Mouse (Mus musculus) brown adipose tissue, adult 24 weeks (tissue): ENCODE measurements around the gene Slc22a12. TPM values are rescaled to one million over a fixed set of nuclear protein-coding genes. Genes with fewer than 3 reads are reported as not detected.

Experiments
- H3K27ac ChIP-seq: fragments of 200-500 bp; replicated peaks from 2 replicates; pipeline ENCODE4 v1.5.1; 2012; ENCODE audit warnings: low read depth, mild to moderate bottlenecking, low read length
- H3K4me1 ChIP-seq: fragments of 200-500 bp; 2 replicates; pipeline ENCODE4 v1.6.1; 2012; ENCODE audit warnings: low read length, mixed read lengths; ENCODE audit not compliant: control insufficient read depth, insufficient read depth, insufficient read length
- H3K4me3 ChIP-seq: fragments of 200-500 bp; 2 replicates; pipeline ENCODE4 v1.5.1; 2012; ENCODE audit warnings: low read depth, mild to moderate bottlenecking, low read length, moderate library complexity; ENCODE audit not compliant: insufficient read depth
- polyA plus RNA-seq: library from polyadenylated mRNA; stranded (reverse); fragments of >200 nt; gene quantifications from 2 replicates; pipeline ENCODE4 v1.2.4, GENCODE M21; 2012; ENCODE audit not compliant: missing spikeins, insufficient read depth, insufficient read length

The Slc22a12 gene
- polyA plus RNA-seq, 1 experiment, result not detected

DNA sequence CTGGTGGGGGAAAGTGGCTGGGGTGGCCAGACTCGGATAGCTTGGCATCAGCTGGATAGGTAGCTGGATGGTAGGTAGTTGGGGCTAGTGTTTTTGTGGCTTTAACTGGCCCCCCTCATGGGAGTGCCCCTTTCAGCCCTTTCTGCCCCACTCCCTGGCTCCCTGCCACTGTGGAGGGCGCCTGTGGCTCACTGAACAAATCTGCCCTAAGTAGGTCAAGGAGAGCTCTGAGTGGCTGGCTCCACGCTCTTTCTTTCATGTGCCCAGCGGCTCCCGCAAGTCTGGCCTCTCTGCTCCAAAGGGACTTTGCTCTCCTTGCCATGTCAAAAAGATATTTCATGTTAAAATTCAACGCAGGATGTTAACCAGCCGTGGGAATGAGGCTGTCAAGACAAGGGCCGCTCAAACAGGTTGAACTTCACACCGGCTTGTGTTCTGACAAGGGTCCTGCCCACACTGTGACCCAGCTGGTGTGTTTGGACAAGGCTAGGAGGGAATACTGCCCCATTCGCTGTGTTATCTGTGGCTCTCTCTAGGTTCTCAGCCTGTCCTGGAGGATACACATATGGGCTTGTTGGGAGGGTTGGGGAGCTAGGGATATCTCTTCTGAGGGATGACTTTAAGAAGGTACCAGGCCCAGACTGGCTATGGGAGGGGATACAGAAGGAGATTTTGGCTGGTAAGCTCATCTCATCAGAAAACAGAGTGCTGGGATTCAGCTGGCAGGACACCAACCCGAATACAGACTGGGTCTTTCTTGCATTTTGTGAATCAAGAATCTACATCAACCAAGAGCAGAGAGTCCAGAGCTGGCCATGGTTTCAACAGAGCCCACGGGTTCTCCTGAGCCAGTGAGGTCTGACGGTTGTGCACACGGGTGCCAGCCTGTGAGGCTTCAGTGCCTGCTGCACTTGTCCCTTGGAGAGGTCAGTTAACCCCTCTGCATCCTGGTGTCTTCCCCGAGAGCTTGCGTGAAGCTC is 5.9 kb upstream of the Slc22a12 start:
- H3K4me1 ChIP-seq, result peaks cover 14% of the 10 kb centered on the region
- H3K4me3 ChIP-seq, result no peak overlapping the region
- no peak overlapping the region for H3K27ac ChIP-seq

DNA sequence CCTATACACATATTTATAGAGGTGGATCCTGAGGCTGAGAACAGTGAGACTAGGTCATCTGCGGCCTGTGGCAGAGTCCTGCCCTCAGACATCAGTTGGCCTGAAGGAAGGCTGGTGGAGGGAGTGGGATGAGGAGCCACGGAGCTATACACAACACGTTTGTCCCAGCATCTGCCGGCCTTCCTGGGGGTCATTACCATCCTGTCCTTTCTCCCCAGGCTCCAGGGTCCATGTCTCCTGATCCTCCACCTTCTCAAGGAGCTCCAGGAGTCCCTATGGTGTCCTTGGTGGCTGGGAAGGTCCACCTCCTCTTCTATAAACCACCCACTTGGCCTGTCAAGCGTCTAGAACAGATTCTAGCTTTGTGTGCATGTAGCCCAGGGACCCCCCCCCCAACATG is 5.0 kb upstream of the Slc22a12 start:
- no peak overlapping the region for H3K27ac ChIP-seq

DNA sequence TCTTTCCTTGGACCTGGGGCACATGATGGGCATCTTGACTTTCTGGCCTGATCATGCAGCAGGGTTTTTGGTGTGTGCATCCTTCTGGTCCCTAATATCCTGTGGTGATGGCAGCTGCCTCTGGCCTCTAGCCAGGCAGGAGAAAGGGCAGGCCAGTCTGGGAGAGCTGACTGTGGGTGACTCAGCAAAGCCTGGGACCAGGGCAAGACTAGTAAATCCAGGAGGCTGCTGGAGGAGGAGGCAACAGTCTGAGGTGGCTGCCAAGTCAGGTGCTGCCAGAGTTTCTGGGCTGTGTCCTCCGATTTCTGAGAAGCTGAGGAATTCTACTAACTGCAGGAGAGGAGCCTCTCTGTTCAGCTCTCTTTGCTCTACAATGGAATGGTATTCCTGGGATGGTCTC is 3.3 kb upstream of the Slc22a12 start:
- peak overlapping the region; percentile 27 for H3K27ac ChIP-seq

More for the DNA sequence above, 5.0 kb upstream of the Slc22a12 start:
- Histone ChIP-seq H3K4me3 (no peak overlapping the region), H3K4me1 (peaks cover 14% of the 10 kb centered on the region)

DNA sequence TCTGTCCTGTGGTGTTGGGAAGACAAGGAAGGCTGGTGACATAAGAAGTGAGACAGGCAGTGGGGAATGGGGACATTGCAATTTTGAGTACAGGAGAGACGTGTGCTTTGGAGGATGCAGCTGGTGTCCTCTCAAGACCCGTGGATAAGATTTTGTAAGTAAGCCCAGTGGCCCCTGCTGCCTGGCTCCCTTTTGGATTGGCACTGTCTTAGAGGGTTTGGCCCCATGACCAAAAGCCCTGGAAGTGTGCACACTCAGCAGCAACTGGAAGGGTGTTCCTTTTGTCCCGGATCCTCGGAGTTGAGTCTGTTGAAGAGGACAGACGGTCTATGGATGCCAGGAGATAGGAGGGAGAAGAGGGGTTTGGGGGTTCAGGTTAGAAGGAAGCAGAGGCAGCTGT is 2.6 kb upstream of the Slc22a12 start:
- Histone ChIP-seq H3K27ac (0 out of 2 replicates have a peak overlapping the region, but pooled peaks have one; percentile 10), H3K4me3 (no peak overlapping the region), H3K4me1 (peaks cover 15% of the 10 kb centered on the region)

More for the DNA sequence above, 3.3 kb upstream of the Slc22a12 start:
- Histone ChIP-seq H3K4me1 (peaks cover 14% of the 10 kb centered on the region), H3K4me3 (no peak overlapping the region)

DNA sequence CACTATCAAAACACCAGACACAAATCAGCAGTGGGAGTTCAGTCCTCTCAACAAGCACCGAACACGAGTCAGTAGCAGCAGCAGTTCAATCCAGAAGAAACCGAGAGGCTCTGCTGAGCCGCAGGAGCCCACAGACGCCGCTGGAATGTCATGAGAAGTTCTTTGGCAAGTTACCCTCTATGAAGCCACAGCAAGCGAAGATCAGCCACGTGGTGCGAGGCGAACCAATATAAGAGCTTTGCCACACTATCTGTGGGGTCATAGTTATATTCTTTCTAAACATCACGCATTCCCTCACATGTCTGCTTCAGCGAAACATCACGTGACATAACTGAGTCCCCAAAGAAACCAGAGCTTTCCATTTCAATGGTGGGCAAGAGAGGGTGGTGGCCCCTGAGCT is 1.9 kb upstream of the Slc22a12 start:
- Histone ChIP-seq H3K27ac (no peak overlapping the region), H3K4me3 (no peak overlapping the region), H3K4me1 (peaks cover 18% of the 10 kb centered on the region)

DNA sequence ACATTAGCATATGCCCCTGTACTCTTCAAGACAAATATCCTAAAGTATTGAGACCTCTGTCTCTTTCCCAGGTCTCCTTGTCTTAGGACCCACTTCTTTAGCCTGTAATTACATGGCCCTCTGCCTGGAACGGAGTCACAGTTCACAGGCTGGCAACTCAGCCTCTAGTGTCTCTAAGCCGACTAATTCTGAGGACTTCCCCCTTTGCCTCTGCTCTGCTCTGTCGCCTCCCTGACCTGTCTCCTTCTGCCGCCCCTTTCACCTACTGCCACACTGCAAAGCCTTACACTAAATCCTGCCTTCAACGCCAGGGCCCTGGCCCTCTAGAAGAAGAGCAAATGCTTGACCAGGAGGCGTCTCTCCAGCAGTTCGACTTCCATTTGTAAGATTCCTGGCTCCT is 686 bp upstream of the Slc22a12 start:
- peaks cover 14% of the 10 kb centered on the region for H3K4me1 ChIP-seq
- H3K27ac ChIP-seq, result 0 out of 2 replicates have a peak overlapping the region, but pooled peaks have one; percentile 30
- H3K4me3 ChIP-seq, result no peak overlapping the region

DNA sequence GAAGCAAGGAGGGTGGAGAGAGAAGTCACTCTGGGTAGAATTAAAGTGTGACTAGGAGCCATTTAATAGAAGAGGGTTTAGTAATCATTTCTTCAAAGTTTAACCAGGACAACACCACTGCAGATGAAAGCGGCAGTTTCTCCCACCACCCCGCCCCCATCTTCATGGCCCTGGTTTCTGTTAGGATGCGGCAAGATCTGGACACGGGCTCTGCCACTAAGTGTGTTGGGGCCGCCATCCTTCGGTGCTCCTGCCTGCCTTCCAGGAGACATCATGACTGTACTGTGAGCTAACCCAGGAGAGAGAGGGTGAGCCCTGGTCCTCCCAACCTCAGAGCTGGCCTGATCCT is 177 bp upstream of the Slc22a12 start:
- H3K27ac ChIP-seq, result no peak overlapping the region
- peaks cover 14% of the 10 kb centered on the region for H3K4me1 ChIP-seq
- H3K4me3 ChIP-seq, result no peak overlapping the region

DNA sequence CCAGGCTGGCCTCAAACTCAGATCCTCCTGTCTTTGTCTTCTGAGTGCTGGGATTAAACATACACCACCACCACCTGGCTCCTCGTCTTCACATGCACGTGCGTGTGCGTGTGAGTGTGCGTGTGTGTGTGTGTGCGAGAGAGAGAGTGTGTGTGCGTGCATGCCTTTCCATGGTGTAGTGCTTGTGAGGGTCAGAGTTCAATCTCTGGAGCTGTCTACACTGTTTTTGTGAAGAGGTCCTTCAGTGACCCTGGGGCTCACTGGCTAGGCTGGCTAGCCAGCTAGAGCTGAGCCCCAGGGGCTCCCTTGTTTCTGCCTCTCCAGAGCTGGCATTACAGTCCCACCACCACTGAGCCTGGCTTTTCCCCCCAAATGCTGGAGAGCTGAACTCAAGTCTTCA is 1.3 kb downstream of the Slc22a12 start:
- Histone ChIP-seq H3K4me1 (peaks cover 11% of the 10 kb centered on the region), H3K4me3 (no peak overlapping the region), H3K27ac (no peak overlapping the region)

DNA sequence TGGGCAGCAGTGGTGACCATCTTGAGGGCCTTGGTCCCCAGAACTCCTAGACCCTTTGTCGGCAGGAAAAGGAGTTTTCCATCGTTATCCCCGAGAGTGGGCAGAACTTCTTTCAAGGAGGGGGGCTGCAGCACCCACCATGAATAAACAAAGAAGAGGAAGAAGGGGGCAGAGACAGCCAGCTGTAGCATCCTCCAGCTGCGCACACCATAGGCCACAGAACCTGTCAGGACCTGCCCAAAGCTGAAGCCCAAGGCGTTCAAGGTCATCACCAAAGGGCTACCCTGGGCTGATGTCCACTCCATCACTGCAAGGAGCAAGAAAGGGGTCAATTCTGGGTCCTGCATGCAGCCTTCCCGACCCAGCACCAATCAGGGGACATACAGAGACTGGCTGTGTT is 2.6 kb downstream of the Slc22a12 start:
- Histone ChIP-seq H3K4me3 (no peak overlapping the region), H3K27ac (no peak overlapping the region), H3K4me1 (peaks cover 4% of the 10 kb centered on the region)

DNA sequence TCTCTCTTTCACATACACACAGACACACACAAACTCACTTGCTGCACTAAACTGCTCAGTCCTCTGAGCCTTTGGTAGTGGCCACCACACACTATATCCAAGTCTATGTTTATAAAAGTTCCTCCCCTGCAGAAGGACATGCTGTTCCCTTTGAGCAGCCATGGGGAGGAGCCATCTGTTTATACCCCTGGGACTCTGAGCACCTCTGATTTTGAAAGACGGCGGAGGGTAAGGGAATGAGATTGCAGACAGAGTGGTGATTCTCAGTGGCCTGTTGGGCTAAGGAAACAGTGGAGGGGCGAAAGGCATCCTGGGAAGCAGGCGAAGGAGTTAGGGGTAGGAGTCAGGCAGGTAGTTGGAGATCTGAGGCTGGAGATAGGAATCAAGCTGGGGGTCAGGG is 3.2 kb downstream of the Slc22a12 start:
- Histone ChIP-seq H3K4me1 (peaks cover 4% of the 10 kb centered on the region), H3K4me3 (no peak overlapping the region), H3K27ac (0 out of 2 replicates have a peak overlapping the region, but pooled peaks have one; percentile 31)

DNA sequence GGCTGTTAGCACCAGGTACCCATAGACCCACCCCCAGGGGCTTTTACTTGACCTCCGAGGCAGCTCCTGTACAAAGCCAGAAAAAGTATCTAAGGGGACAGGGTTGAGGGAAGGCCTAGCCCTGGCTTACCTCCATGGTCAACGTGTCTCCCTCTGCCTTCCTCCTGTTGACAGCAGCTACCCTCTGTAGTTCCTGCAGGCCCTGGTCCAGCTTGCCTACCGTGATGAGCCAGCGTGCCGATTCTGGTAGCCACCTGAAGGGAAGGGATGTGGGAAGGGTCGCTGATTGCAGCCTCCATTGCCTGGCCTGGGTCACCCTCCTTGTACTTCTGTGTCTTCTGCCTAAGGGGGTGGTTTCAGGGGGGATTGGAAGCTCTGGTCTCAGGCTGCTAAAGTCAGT is 4.3 kb downstream of the Slc22a12 start:
- Histone ChIP-seq H3K27ac (no peak overlapping the region), H3K4me1 (peaks cover 4% of the 10 kb centered on the region), H3K4me3 (no peak overlapping the region)

DNA sequence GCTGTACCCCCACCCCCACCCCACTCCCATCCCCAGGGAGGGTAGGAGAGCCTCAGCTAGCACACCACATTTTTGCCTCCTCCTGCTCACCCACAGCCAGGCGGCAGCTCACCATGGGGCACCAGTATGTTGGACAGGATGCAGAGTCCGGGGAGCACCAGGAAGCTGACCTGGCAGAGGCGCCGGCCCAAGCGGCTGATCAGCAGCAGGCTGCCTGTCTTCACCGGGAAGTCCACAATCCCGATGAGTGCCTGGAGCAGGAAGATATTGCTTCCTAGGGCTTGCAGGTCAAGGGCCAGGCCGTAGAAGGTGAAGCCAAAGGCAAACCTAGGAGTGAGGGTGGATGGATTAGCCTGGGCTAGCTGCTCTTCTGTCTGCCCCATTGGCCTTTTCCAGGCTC is 5.3 kb downstream of the Slc22a12 start:
- H3K27ac ChIP-seq, result no peak overlapping the region
- H3K4me1 ChIP-seq, result peaks cover 4% of the 10 kb centered on the region
- H3K4me3 ChIP-seq, result no peak overlapping the region

DNA sequence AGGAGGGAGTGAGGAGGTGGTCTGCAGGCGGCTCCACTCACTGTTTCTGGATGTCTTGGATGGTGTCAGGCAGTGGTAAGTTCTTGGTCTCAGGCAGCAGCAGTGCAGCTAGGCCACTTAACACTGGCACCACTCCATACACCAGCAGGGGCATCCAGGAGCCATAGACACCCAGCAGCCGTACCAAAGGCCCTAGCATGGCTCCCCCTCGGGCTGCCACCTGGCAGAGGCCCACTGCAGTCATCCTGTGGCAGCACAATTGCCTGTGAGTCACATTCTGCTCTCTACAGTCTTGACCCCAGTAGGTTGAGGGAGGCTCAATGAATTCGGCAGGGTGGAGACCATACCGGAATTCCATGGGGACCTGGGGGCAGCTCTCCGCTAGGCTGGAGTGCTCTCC is 6.1 kb downstream of the Slc22a12 start:
- no peak overlapping the region for H3K27ac ChIP-seq
- H3K4me1 ChIP-seq, result peaks cover 4% of the 10 kb centered on the region
- no peak overlapping the region for H3K4me3 ChIP-seq

DNA sequence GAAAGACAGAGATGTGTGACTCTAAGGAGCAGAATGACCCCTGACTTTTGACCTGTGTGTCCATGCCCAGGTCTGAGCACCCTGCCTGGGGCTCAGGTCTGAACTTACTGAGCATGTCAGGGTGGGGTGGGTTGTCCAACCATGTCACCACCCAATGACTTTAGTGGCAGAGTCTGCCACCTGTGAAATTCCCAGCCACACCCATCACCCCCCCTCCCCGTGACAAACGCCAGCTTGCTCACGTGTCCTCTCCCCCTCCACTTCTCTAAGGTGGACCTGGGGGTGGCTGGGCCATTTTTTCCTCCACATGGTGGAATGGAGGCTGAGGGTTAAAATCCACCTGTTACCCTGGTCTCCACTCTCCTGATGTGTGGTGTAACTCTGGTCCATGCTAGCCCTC is 6.6 kb downstream of the Slc22a12 start:
- Histone ChIP-seq H3K27ac (no peak overlapping the region), H3K4me3 (no peak overlapping the region), H3K4me1 (peaks cover 4% of the 10 kb centered on the region)

DNA sequence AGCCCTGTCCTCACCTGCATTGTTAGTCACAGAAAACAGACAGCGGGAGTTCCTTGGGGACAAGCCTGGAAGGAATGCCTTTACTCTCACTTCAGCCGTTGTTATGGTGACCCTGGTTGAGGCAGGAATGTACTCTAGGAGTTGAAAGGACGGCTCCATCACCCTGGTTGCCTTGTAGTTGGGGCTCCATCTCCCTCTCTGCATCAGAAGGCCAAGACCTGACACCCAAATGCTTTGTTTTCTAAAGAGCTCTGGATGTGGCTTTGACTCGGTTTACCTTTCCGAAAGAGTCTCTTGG is 8.8 kb downstream of the Slc22a12 start:
- H3K4me3 ChIP-seq, result no peak overlapping the region
- no peaks in the 10 kb centered on the region; the same call in 1 of the 2 replicates for H3K4me1 ChIP-seq
- H3K27ac ChIP-seq, result no peak overlapping the region
